Mouse (Mus musculus): ENCODE data around the gene Pramel5.
"Not testable (repeated sequence)": the region's sequence is repeated elsewhere in the genome, so short reads cannot be mapped to it uniquely, and the experiment has no call there.

Gene Pramel5

DNA sequence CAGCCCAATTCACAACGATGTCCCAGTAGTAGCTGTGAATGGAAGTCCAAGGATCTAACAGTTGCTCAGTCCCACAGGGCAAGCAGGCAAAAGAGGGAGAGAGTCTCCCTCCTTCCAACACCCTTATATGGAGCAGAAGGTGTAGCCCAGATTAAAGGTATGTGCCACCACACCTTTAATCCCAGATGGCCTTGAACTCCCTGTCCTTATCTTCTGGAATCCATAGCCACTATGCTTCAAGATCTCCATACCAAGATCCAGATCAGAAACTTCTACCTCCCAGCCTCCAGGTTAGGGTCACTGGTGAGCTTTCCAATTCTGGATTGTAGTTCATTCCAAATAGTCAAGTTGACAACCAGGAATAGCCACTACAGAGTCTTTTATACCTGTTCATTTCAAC is at the start of gene Pramel5:
TSS of gene Pramel5 (minus strand) at position 101 of the 400 bp plus-strand sequence.
- DNase-seq (ENCODE audit: low read depth, low spot score), result not testable (repeated sequence)

- not testable (repeated sequence) for DNase-seq (ENCODE audit: low read depth, low spot score)
Observed at GRCm38 (mm10) chr4:144329949-144330348, 49.7 kb upstream of the Pramel5 start, which contains the start of gene Gm13128. Gm13128 (plus strand) TSS chr4:144330249.

- not testable (repeated sequence) for DNase-seq (ENCODE audit: low read depth, low spot score)
Observed at GRCm38 (mm10) chr4:144312666-144313460, 32.6 kb upstream of the Pramel5 start.

DNA sequence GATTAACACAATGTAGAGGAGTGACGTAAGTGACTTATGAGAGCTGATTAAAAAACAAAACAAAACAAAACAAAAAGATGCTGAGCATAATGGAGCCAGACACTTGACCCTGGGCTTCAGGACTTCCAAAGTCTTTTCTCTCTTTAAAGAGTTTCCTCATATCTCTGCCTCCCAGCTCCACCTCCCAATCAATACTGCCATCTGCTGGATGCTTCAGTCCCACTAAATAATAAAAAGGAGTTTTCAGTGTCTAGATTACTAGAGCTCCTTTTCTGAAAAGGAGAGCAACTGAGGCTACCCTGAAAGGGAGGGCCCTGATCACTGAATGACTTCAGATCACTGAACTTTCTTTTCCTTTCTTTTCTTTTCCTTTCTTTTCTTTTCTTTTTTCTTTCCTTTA is 19.1 kb upstream of the Pramel5 start:
- DNase-seq (ENCODE audit: low read depth, low spot score), result not testable (repeated sequence)

GRCm38 (mm10) chr4:144254768-144255167 is 25.5 kb downstream of the Pramel5 start:
- DNase-seq (ENCODE audit: low read depth, low spot score), result not testable (repeated sequence)
